Mouse (Mus musculus) adipose tissue, adult 10 weeks (tissue): ENCODE measurements around the gene Slc6a2. TPM values are rescaled to one million over a fixed set of nuclear protein-coding genes. Genes with fewer than 3 reads are reported as not detected.

Experiments
- polyA plus RNA-seq: library from polyadenylated mRNA; stranded (reverse); fragments of 350-450 nt; fragmentation: Illumina TruSeq; extraction: RNeasy Lipid Tissue Mini Kit (QIAGEN cat#74804); gene quantifications from one replicate; pipeline ENCODE4 v1.2.3, GENCODE M21; 2014; ENCODE audit warnings: low read depth, low replicate concordance

Slc6a2 gene
- 0.73 TPM for polyA plus RNA-seq

DNA sequence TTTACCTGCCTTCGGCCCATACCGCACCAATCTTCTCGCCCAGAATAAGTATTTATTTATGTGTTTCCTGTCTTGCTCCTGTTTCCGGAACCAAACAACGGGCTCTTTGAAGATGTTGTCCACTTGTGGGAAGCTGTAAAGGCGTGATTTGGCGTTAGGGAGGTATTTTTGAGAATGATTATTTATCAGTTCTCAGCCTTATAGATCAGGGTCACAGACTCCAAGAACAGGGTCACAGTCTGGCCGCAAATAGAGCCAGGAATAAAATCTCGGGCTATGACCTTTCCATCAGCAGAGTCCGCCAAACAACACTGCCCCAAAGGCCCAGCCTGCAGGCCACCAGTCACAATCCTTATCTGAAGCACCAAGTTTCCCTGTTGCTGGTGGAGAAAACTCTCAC, at the start of gene Slc6a2:
TSS of gene Slc6a2 (plus strand) at position 301 of the 400 bp plus-strand sequence.

DNA sequence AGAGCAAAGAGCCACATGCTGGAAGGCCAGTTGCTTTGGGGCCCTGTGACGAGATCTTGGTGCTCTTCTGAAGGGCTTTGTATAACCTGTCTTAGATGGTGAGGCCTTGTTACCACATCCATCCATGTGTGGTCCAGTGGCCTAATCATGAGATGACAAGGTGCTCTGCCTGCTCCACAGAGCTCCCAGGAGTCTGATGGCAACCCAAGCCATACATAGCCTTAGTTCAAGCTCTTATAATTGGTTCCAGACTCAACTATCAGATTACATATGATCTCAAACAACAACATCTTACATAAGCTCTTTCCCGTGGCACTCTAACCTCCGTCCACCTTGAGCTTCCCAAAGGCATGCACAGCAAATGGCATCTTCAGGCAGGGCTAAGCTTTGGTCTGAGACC, 88.2 kb downstream of the Slc6a2 start, which contains the start of gene Ces1a:
TSS of gene Ces1a (minus strand) at position 101 of the 400 bp plus-strand sequence.

Other genes with a start within 250 kb of the Slc6a2 start
- gene Mmp2, start 132.8 kb upstream of the Slc6a2 start, polyA plus RNA-seq, result 30.7 TPM
- 3.6 TPM for gene Lpcat2, start 104.7 kb upstream of the Slc6a2 start, polyA plus RNA-seq
- not detected for gene Capns2, start 58.7 kb upstream of the Slc6a2 start, polyA plus RNA-seq
- gene Ces1a, start 88.1 kb downstream of the Slc6a2 start, polyA plus RNA-seq, result not detected
- gene Ces1b, start 119.9 kb downstream of the Slc6a2 start, polyA plus RNA-seq, result 0.60 TPM
- not detected for gene Ces1c, start 171.2 kb downstream of the Slc6a2 start, polyA plus RNA-seq
- gene Ces1d, start 237.8 kb downstream of the Slc6a2 start, polyA plus RNA-seq, result 640 TPM